Mouse (Mus musculus): ENCODE data around the gene Arhgap35. TPM values are rescaled to one million over a fixed set of nuclear protein-coding genes. Genes with fewer than 3 reads are reported as not detected.

Arhgap35 gene
- polyA plus RNA-seq, 1 experiment = 68.4 TPM

DNA sequence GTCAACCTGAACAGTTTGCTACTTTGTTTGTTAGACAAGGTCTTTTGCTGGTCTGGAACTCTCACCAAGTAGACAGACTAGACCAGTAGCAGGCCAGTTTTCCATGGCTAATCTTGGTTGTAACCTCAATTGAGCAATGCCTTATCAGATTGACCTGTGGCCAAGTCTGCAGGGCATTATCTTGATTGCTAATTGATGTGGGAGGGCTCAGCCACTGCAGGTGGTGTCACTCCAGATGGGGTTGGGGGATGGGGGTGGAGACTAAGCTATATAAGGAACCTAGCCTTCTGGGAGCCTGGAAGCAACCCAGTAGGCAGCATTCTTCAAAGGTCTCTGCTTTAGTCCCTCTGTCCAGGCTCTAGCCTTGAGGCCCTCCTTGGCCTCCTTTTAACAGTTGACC is 8.9 kb upstream of the Arhgap35 start:
- no peak for TF ChIP-seq CTCF (IDR thresholded peaks at IDR 0.05; ENCODE audit: borderline replicate concordance, insufficient read depth, low read length)
- no peak for TF ChIP-seq POLR2A (IDR thresholded peaks at IDR 0.05; ENCODE audit: low read depth, low read length)
- no peak overlapping the region for H3K27ac ChIP-seq (ENCODE audit: insufficient read depth, low read length)
- no peak overlapping the region for H3K4me3 ChIP-seq (ENCODE audit: insufficient read depth, low read length)
- no peaks in the 10 kb centered on the region for H3K4me1 ChIP-seq (ENCODE audit: control insufficient read depth, insufficient read depth, low read length)

DNA sequence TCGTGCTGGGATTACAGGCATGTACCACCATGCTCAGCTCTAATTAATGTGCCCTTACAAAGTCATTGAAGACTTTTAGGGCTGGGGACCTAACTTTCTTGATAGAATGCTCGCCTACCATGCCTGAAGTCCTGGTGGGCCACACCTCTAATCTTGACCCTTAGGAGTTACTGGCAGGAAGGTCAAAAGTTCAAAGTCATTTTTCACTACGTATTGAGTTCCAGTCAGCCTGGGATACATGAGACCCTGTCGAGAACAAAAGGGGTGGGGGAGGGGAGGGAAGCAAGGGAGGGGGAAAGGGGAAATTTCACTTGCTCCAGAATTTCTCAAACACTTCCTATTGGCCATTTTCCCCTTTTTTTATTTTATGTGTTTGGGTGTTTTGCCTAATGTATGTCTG is 8.3 kb upstream of the Arhgap35 start:
- Histone ChIP-seq H3K4me3 (ENCODE audit: insufficient read depth, low read length) (no peak overlapping the region), H3K4me1 (ENCODE audit: control insufficient read depth, insufficient read depth, low read length) (no peaks in the 10 kb centered on the region), H3K27ac (ENCODE audit: insufficient read depth, low read length) (no peak overlapping the region)
- TF ChIP-seq POLR2A (IDR thresholded peaks at IDR 0.05; ENCODE audit: low read depth, low read length) (no peak), CTCF (IDR thresholded peaks at IDR 0.05; ENCODE audit: borderline replicate concordance, insufficient read depth, low read length) (no peak)

DNA sequence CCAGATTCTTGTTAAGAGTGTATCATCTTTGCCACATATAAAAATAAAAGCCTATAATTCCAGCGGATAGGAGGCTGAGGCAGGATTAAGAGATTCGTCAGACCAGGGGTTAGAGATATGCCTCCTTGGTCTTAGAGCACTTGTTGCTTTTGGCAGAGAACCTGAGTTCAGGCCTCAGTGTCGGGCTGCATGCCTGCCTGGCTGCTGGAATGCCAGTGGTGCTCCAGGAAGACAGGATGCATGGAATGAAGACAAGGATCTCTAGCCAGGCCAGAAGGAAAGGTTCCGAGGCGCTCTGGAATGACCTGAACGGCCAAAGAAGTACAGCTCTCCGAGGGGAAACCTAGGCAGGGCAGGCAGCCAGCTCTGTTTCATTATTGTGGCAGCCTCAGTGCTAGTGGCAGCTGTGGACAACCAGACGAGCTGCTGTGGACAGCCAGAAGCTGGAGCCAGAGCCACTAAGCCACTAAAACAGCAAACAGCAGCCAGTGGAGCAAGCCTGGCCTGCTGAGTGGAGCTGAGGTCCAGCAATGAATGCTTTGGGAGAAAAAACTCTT is 6.4 kb upstream of the Arhgap35 start:
- TF ChIP-seq POLR2A (IDR thresholded peaks at IDR 0.05; ENCODE audit: low read depth, low read length) = no peak
- no peak for TF ChIP-seq CTCF (IDR thresholded peaks at IDR 0.05; ENCODE audit: borderline replicate concordance, insufficient read depth, low read length)
- H3K27ac ChIP-seq (ENCODE audit: insufficient read depth, low read length) = no peak overlapping the region
- H3K4me3 ChIP-seq (ENCODE audit: insufficient read depth, low read length) = no peak overlapping the region
- no peaks in the 10 kb centered on the region for H3K4me1 ChIP-seq (ENCODE audit: control insufficient read depth, insufficient read depth, low read length)

GRCm38 (mm10) chr7:16618661-16619211 is 3.9 kb upstream of the Arhgap35 start:
- TF ChIP-seq POLR2A (IDR thresholded peaks at IDR 0.05; ENCODE audit: low read depth, low read length) (no peak), CTCF (IDR thresholded peaks at IDR 0.05; ENCODE audit: borderline replicate concordance, insufficient read depth, low read length) (peak; percentile 49; the same call in 1 of the 2 replicates)
- peak overlapping the region; percentile 43; the same call in 1 of the 2 replicates for H3K27ac ChIP-seq (ENCODE audit: insufficient read depth, low read length)

GRCm38 (mm10) chr7:16617045-16617444 is 2.3 kb upstream of the Arhgap35 start:
- Histone ChIP-seq H3K4me1 (ENCODE audit: control insufficient read depth, insufficient read depth, low read length) (peaks cover 4% of the 10 kb centered on the region; the same call in 1 of the 2 replicates), H3K4me3 (ENCODE audit: insufficient read depth, low read length) (no peak overlapping the region), H3K27ac (ENCODE audit: insufficient read depth, low read length) (no peak overlapping the region)
- TF ChIP-seq CTCF (IDR thresholded peaks at IDR 0.05; ENCODE audit: borderline replicate concordance, insufficient read depth, low read length) = no peak
- no peak for TF ChIP-seq POLR2A (IDR thresholded peaks at IDR 0.05; ENCODE audit: low read depth, low read length)

More at GRCm38 (mm10) chr7:16618661-16619211, 3.9 kb upstream of the Arhgap35 start:
- Histone ChIP-seq H3K4me1 (ENCODE audit: control insufficient read depth, insufficient read depth, low read length) (no peaks in the 10 kb centered on the region), H3K4me3 (ENCODE audit: insufficient read depth, low read length) (0 out of 2 replicates have a peak overlapping the region, but pooled peaks have one; percentile 11)

DNA sequence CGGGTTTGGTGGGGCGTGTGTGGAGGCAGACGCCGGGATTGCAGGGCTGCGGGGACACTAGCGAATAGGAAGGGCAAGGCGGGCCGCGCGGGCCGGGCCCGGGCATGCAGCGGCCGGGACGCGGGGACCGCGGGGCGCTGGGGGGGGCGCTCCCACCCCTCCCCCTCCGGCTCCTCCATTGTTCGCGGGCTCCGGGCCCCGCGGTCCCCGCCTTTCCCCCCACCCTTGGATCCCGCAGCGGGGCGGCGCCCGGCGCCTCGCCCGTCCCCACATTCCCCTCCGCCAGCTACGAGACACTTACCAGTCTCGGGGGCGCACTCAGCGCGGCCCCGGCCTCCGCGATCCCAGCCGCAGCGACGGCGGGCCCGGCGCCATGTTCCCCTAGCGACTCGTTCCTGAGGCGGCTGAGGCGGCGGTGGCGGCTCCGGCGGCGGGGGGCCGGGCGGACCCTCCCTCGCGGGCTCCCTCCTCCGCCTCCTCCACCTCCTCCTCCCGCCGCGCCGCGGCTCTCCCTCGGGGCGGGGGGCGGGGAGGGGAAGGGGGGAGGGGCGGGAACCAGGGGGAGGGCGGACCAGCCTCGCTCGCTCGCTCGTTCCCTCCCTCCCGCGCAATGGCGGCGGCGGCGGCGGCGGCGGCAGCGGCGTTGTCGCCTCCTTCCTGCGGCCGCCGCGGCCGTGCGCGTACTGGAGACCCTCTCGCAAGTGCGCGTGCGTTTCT is 464 bp downstream of the Arhgap35 start:
- Histone ChIP-seq H3K4me3 (ENCODE audit: insufficient read depth, low read length) (peak overlapping the region; percentile 93), H3K4me1 (ENCODE audit: control insufficient read depth, insufficient read depth, low read length) (peaks cover 8% of the 10 kb centered on the region), H3K27ac (ENCODE audit: insufficient read depth, low read length) (peak overlapping the region; percentile 99)
- TF ChIP-seq POLR2A (IDR thresholded peaks at IDR 0.05; ENCODE audit: low read depth, low read length) (no peak; the same call in 1 of the 2 replicates), CTCF (IDR thresholded peaks at IDR 0.05; ENCODE audit: borderline replicate concordance, insufficient read depth, low read length) (no peak)

- peaks cover 11% of the 10 kb centered on the region for H3K4me1 ChIP-seq (ENCODE audit: control insufficient read depth, insufficient read depth, low read length)
- H3K27ac ChIP-seq (ENCODE audit: insufficient read depth, low read length) = peak overlapping the region; percentile 95
- TF ChIP-seq CTCF (IDR thresholded peaks at IDR 0.05; ENCODE audit: borderline replicate concordance, insufficient read depth, low read length) = no peak
- TF ChIP-seq POLR2A (IDR thresholded peaks at IDR 0.05; ENCODE audit: low read depth, low read length) = no peak
- peak overlapping the region; percentile 93 for H3K4me3 ChIP-seq (ENCODE audit: insufficient read depth, low read length)
Observed at GRCm38 (mm10) chr7:16613461-16614170, 1.2 kb downstream of the Arhgap35 start.

- peaks cover 14% of the 10 kb centered on the region for H3K4me1 ChIP-seq (ENCODE audit: control insufficient read depth, insufficient read depth, low read length)
- no peak for TF ChIP-seq CTCF (IDR thresholded peaks at IDR 0.05; ENCODE audit: borderline replicate concordance, insufficient read depth, low read length)
- TF ChIP-seq POLR2A (IDR thresholded peaks at IDR 0.05; ENCODE audit: low read depth, low read length) = no peak
- H3K4me3 ChIP-seq (ENCODE audit: insufficient read depth, low read length) = no peak overlapping the region
- no peak overlapping the region for H3K27ac ChIP-seq (ENCODE audit: insufficient read depth, low read length)
Observed at GRCm38 (mm10) chr7:16610345-16610744, 4.4 kb downstream of the Arhgap35 start.

DNA sequence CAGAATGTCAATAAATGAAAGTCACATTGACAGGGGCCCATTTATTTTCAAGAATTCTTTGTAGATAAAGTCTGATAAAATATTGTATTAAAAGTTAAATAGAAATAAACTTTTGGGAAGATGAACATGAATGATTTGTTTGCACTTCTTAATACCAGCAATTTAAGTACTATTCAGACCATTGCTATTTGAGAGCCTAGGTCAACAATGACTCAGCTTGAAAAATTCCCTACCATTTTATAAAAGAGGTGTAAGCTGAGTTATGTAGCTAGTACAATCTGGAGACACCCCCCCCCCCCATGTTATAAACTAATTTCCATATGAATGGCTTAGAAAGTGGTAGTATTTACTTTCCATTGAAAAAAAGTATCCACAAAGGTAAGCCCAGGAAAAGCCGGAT is 5.8 kb downstream of the Arhgap35 start:
- Histone ChIP-seq H3K4me1 (ENCODE audit: control insufficient read depth, insufficient read depth, low read length) (peaks cover 14% of the 10 kb centered on the region), H3K4me3 (ENCODE audit: insufficient read depth, low read length) (no peak overlapping the region), H3K27ac (ENCODE audit: insufficient read depth, low read length) (no peak overlapping the region)
- TF ChIP-seq CTCF (IDR thresholded peaks at IDR 0.05; ENCODE audit: borderline replicate concordance, insufficient read depth, low read length) = no peak
- no peak for TF ChIP-seq POLR2A (IDR thresholded peaks at IDR 0.05; ENCODE audit: low read depth, low read length)

All from embryonic fibroblast, embryonic 13.5 days (primary cell).